Mouse (Mus musculus): ENCODE measurements at regions not wholly inside any gene's neighbourhood (a gene's known extent, or its start where the extent isn't known, plus 50 kb on each side); places are given as distances from the start of the nearest gene placed in this dataset.
"Not testable (repeated sequence)": the region's sequence is repeated elsewhere in the genome, so short reads cannot be mapped to it uniquely, and the experiment has no call there.

- no peak for DNase-seq (ENCODE audit: low spot score)
Observed at GRCm38 (mm10) chr8:126833006-126833405, 112.6 kb downstream of the Tomm20 start.

GRCm38 (mm10) chr8:126832163-126832978 is 113.3 kb downstream of the Tomm20 start:
- no peak for DNase-seq (ENCODE audit: low spot score)

GRCm38 (mm10) chr8:126831312-126832162 is 114.1 kb downstream of the Tomm20 start:
- no peak for DNase-seq (ENCODE audit: low spot score)

GRCm38 (mm10) chr8:126830242-126830530 is 115.5 kb downstream of the Tomm20 start:
- no peak for DNase-seq (ENCODE audit: low spot score)

GRCm38 (mm10) chr8:126829376-126830241 is 116.0 kb downstream of the Tomm20 start:
- no peak for DNase-seq (ENCODE audit: low spot score)

GRCm38 (mm10) chr8:126827681-126828383 is 117.8 kb downstream of the Tomm20 start:
- DNase-seq (ENCODE audit: low spot score) = no peak

GRCm38 (mm10) chr8:126826328-126827285 is 119.0 kb downstream of the Tomm20 start:
- DNase-seq (ENCODE audit: low spot score) = no peak

GRCm38 (mm10) chr8:126825877-126826276 is 119.8 kb downstream of the Tomm20 start:
- DNase-seq (ENCODE audit: low spot score) = no peak

- no peak for DNase-seq (ENCODE audit: low spot score)
Observed at GRCm38 (mm10) chr8:126824575-126825208, 121.0 kb downstream of the Tomm20 start.

- DNase-seq (ENCODE audit: low spot score) = no peak
Observed at GRCm38 (mm10) chr8:126822269-126822668, 123.4 kb downstream of the Tomm20 start.

GRCm38 (mm10) chr8:126821279-126821678 is 124.4 kb downstream of the Tomm20 start:
- DNase-seq (ENCODE audit: low spot score) = no peak

GRCm38 (mm10) chr8:126820502-126820901 is 125.1 kb downstream of the Tomm20 start:
- DNase-seq (ENCODE audit: low spot score) = no peak

GRCm38 (mm10) chr8:126819261-126819660 is 126.4 kb downstream of the Tomm20 start:
- no peak for DNase-seq (ENCODE audit: low spot score)

GRCm38 (mm10) chr8:126816155-126816554 is 129.5 kb downstream of the Tomm20 start:
- no peak for DNase-seq (ENCODE audit: low spot score)

- no peak for DNase-seq (ENCODE audit: low spot score)
Observed at GRCm38 (mm10) chr8:126814427-126814826, 131.2 kb downstream of the Tomm20 start.

GRCm38 (mm10) chr8:126813621-126814020 is 132.0 kb downstream of the Tomm20 start:
- no peak for DNase-seq (ENCODE audit: low spot score)

- no peak for DNase-seq (ENCODE audit: low spot score)
Observed at GRCm38 (mm10) chr8:126812777-126813176, 132.9 kb downstream of the Tomm20 start.

- not testable (repeated sequence) for DNase-seq (ENCODE audit: low spot score)
Observed at GRCm38 (mm10) chr8:126811358-126811757, 134.3 kb downstream of the Tomm20 start.

GRCm38 (mm10) chr8:126810516-126810915 is 135.1 kb downstream of the Tomm20 start:
- no peak for DNase-seq (ENCODE audit: low spot score)

GRCm38 (mm10) chr8:126809321-126809720 is 136.3 kb downstream of the Tomm20 start:
- DNase-seq (ENCODE audit: low spot score) = no peak

Measured in ovary, postnatal 10 days (tissue).